Mouse (Mus musculus) embryonic facial prominence, embryonic 14.5 days (tissue): ENCODE data around the gene Ttpal. TPM values are rescaled to one million over a fixed set of nuclear protein-coding genes. Genes with fewer than 3 reads are reported as not detected.
A peak's percentile ranks its signal among the peaks of the same experiment; 100 is the strongest.

ENCODE experiments used
- ATAC-seq: fragments of 200-750 bp; cut with Nextera tagmentation; 2 replicates; pipeline ENCODE4 v1.8.0; 2017; ENCODE audit warnings: low read depth, moderate number of reproducible peaks, moderate TSS enrichment
- DNase-seq: peaks from one replicate; pipeline ENCODE4 v3.0.0-alpha.2; 2015; ENCODE audit warnings: low spot score
- H3K27ac ChIP-seq: fragments of 300-500 bp; sonication (generic); replicated peaks from 2 replicates; pipeline ENCODE4 v1.5.1; 2014; ENCODE audit warnings: low read depth, mild to moderate bottlenecking, low read length, moderate library complexity
- H3K27me3 ChIP-seq: fragments of 300-500 bp; sonication (generic); replicated peaks from 2 replicates; pipeline ENCODE4 v1.6.1; 2014; ENCODE audit warnings: low read length; ENCODE audit not compliant: control insufficient read depth, insufficient read depth
- H3K36me3 ChIP-seq: fragments of 300-500 bp; sonication (generic); 2 replicates; pipeline ENCODE4 v1.6.1; 2014; ENCODE audit warnings: low read length, mixed read lengths; ENCODE audit not compliant: control insufficient read depth, insufficient read depth
- H3K4me1 ChIP-seq: fragments of 300-500 bp; sonication (generic); 2 replicates; pipeline ENCODE4 v1.6.1; 2014; ENCODE audit warnings: antibody characterized with exemption, low read length; ENCODE audit not compliant: control insufficient read depth, insufficient read depth
- H3K4me2 ChIP-seq: fragments of 300-500 bp; sonication (generic); 2 replicates; pipeline ENCODE4 v1.6.1; 2014; ENCODE audit warnings: low read depth, mild to moderate bottlenecking, low read length, moderate library complexity, mixed read lengths
- H3K4me3 ChIP-seq: fragments of 300-500 bp; sonication (generic); 2 replicates; pipeline ENCODE4 v1.5.1; 2014; ENCODE audit warnings: low read depth, mild to moderate bottlenecking, low read length
- H3K9ac ChIP-seq: fragments of 300-500 bp; sonication (generic); 2 replicates; pipeline ENCODE4 v1.6.1; 2014; ENCODE audit warnings: low read depth, mild to moderate bottlenecking, low read length, moderate library complexity, mixed read lengths
- H3K9me3 ChIP-seq: fragments of 300-500 bp; sonication (generic); 2 replicates; pipeline ENCODE4 v1.6.1; 2016; ENCODE audit warnings: low read length; ENCODE audit not compliant: control insufficient read depth
- WGBS: fragments of 180-500 bp; shearing (Covaris S2); extraction: QIAGEN DNeasy Blood & Tissue Kit; methylation state at CpG from one replicate; pipeline ENCODE4 v1.1.7; 2014; 5-methylcytosine and 5-hydroxymethylcytosine counted together
- polyA plus RNA-seq: library from polyadenylated mRNA; unstranded; fragments of >200 nt; fragmentation: Nextera tagmentation; extraction: Ambion mirVana; gene quantifications from 2 replicates; pipeline ENCODE4 v1.2.1, GENCODE M21; 2014

The Ttpal gene
- 40.6 and 46.2 TPM in 2 replicates for polyA plus RNA-seq

DNA sequence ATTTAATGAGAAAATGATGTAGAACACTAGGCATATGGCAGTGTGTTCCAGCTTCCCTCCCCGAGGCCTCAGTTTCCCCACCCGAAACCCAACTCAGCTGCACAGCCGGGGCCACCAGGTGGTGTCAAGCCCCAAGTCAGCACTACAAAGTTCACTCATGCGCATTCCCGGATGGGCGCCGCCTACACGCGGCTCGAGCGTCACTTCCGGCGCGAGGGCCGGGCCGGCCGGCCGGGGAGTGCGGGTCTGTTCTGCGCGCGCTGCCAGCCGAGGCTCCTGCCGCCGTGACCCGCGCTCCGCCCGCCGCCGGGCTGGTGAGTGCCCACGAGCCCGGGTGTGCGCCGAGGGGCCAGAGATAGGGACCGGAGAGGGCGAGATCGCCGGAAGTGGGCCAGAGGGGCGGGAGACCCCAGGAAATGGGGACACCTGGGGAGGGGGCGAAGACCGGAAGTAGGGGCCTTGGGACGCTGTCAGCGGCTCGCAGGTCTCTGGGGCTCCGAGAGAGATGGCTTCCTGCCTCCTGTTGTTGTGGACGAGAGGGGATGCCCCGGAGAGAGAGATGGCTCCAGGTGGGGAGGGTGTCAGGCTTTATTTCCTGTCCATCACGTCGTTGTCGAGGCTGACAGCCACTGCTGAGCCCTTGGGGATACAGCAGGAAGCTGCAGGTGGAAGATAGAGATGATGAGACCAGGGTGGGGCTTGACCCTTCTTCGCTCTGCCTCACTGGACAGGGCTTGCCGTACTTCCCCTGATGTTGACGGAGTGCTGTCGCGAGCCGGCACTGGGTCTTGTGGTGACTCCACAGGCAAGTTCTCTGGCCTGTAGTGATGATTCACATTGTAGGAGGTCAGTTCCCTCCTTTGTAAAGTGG, at the start of gene Ttpal:
TSS of gene Ttpal (plus strand) at position 214 of the 871 bp plus-strand sequence.
- peaks cover 1% of the 10 kb centered on the region; the same call in 1 of the 2 replicates for H3K36me3 ChIP-seq
- peak within 1 kb of the TSS; percentile 89 for H3K27ac ChIP-seq
- ATAC-seq, result peak; percentile 97
- H3K4me3 ChIP-seq, result peak within 1 kb of the TSS; percentile 93
- H3K4me1 ChIP-seq, result peaks cover 7% of the 10 kb centered on the region
- DNase-seq, result peak; percentile 95
- no peaks in the 10 kb centered on the region for H3K9me3 ChIP-seq
- WGBS, result 2% methylated on average over 48 of the region's 57 CpGs
- H3K9ac ChIP-seq, result peak within 1 kb of the TSS; percentile 96
- no peaks in the 10 kb centered on the region for H3K27me3 ChIP-seq
- peak within 1 kb of the TSS; percentile 93 for H3K4me2 ChIP-seq

DNA sequence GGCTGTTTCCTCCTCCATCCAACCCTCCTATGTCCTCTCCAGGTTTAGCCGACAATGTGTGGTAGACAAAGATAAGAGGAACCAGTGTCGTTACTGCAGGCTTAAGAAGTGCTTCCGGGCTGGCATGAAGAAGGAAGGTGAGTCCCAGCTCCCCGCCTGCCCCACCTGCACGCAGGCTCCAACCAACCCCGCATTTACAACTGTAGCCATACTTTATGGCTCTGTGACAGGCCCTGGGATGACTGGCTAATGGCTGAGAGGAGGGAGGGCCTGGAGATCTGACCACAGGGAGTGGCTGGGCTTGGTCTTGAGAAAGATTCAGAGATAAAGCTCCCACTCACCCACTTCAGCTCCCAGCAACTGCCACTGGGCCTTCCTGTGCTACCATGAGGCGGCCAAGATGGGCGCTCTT, 49.6 kb upstream of the Ttpal start:
- no peak overlapping the region for H3K9ac ChIP-seq
- no peak for ATAC-seq
- no peak overlapping the region for H3K27ac ChIP-seq
- no peaks in the 10 kb centered on the region for H3K9me3 ChIP-seq
- H3K4me1 ChIP-seq, result no peaks in the 10 kb centered on the region
- H3K27me3 ChIP-seq, result no peaks in the 10 kb centered on the region
- H3K36me3 ChIP-seq, result no peaks in the 10 kb centered on the region
- H3K4me2 ChIP-seq, result no peak overlapping the region
- no peak overlapping the region for H3K4me3 ChIP-seq
- DNase-seq, result no peak
- 81% methylated on average over 8 of the region's 8 CpGs for WGBS

DNA sequence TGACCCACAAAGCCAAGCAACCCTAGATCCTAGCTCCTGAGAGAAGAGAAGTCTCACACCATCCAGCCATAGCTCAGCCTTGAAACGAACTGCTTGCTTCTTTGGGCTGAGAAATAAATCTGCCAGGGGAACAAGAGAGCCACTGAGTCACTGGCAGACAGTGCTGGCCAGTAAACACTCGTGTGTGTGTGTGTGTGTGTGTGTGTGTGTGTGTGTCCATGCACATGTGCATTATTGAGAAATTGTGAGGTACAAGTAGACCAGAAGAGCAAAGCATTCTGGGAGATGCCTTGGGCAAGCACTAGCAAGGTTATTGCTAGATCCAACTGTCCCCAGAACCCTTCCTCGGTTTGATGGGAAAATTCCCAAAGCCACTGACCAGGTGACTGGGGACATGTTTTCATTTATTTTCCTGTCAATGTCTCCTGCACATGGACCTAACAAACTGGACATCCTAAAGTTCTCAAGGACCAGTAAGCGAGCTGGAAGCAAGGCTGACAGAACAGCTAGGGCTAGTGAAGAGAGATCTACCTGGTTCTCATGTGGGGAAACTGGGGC, 47.6 kb upstream of the Ttpal start:
- no peak for DNase-seq
- no peak overlapping the region for H3K4me2 ChIP-seq
- ATAC-seq, result no peak
- 71% methylated on average over 4 of the region's 4 CpGs for WGBS
- no peak overlapping the region for H3K9ac ChIP-seq
- H3K27ac ChIP-seq, result no peak overlapping the region
- H3K36me3 ChIP-seq, result no peaks in the 10 kb centered on the region
- H3K27me3 ChIP-seq, result no peaks in the 10 kb centered on the region
- no peak overlapping the region for H3K4me3 ChIP-seq
- no peaks in the 10 kb centered on the region for H3K4me1 ChIP-seq
- no peaks in the 10 kb centered on the region for H3K9me3 ChIP-seq

DNA sequence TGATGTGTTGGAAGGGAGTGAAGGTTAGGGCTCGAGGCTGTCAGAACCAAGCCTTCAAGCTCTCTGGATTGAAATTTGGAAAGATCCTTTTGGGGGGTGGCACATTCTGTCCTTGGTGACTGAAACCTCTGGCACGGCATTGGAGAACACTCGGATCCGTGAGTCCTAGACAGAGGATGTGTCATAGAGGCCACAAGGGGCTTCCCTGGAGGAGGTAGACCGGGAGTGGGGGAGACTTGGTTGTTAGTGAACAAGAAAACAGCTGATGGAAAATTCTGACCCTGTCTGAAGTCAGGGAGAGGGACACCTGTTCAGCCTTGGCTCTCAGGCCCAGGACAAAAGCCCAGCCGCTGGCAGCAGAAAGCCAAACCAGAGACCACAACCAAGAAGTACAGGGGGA, 47.1 kb upstream of the Ttpal start:
- WGBS, result 78% methylated on average over 6 of the region's 6 CpGs
- DNase-seq (peak; percentile 12), ATAC-seq (no peak)
- Histone ChIP-seq H3K27me3 (no peaks in the 10 kb centered on the region), H3K4me1 (no peaks in the 10 kb centered on the region), H3K36me3 (no peaks in the 10 kb centered on the region), H3K27ac (no peak overlapping the region), H3K9ac (no peak overlapping the region), H3K4me3 (no peak overlapping the region), H3K4me2 (no peak overlapping the region), H3K9me3 (no peaks in the 10 kb centered on the region)

DNA sequence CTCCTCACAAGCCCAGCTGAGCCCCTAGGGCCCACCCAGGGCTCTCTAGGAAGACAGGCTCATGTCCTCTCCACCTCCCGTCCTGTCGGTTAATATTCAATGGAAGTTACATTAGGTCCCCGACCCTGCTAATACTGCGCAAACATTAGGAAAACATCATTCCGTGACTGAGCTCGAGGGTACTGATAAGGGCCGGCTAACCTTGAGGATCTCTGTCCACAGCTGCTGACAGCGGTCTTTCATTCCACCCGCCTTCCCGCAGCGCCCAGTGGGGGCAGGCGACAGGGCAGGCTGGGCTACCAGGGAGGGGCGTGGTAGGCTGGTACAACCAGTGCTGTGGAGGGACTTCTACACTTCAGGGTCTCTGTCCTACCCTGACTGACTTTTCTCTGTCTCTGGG, 46.7 kb upstream of the Ttpal start:
- no peak overlapping the region for H3K4me3 ChIP-seq
- no peaks in the 10 kb centered on the region for H3K27me3 ChIP-seq
- H3K9me3 ChIP-seq, result no peaks in the 10 kb centered on the region
- no peak overlapping the region for H3K4me2 ChIP-seq
- whole genome bisulfite sequencing, result 76% methylated on average over 13 of the region's 13 CpGs
- no peak overlapping the region for H3K27ac ChIP-seq
- DNase-seq (no peak), ATAC-seq (no peak; the same call in 1 of the 2 replicates)
- no peaks in the 10 kb centered on the region for H3K4me1 ChIP-seq
- no peak overlapping the region for H3K9ac ChIP-seq
- no peaks in the 10 kb centered on the region for H3K36me3 ChIP-seq

DNA sequence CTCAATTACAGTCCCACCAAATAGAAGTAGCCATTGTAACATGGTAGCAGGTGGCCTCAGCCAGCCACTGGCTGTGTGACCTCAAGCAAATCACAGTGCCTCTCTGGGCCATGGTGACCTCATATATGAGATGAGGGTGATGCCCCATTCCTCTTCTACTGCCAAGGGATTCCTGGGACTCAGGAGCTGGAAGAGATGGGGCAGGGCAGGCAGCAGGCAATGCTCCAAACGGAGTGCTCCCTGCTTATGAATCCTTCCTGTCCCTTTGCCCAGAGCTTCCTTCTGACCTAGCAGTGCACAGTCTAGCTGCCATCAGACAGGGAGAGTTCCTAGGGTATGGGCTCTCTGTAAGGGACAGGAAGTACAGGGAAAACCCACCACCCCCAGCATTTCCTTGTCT, 43.6 kb upstream of the Ttpal start:
- Histone ChIP-seq H3K27ac (no peak overlapping the region), H3K9me3 (no peaks in the 10 kb centered on the region), H3K4me1 (no peaks in the 10 kb centered on the region), H3K27me3 (no peaks in the 10 kb centered on the region), H3K4me2 (no peak overlapping the region), H3K4me3 (no peak overlapping the region), H3K36me3 (no peaks in the 10 kb centered on the region), H3K9ac (no peak overlapping the region)
- no peak for DNase-seq
- WGBS, result 80% methylated on average over 1 of the region's 1 CpGs
- no peak for ATAC-seq

DNA sequence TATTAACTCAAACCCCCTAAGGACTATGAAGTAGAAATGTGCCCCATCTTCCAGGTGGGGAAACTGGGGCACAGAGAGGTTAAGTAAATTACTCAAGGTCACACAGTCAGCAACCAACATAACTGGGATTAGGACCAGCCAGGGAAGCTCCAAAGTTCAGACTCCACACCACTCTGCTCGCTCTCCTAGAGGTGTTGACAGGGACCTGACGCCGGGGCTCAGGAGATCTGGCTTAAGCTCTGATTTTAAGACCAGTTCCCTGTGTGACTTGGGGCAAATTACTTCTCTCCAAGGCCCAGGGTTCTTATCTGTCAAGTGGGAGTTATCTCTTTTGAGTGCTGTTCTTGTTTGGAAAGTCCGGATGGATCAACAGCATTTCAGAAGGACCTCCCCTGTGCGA, 42.9 kb upstream of the Ttpal start:
- 87% methylated on average over 5 of the region's 5 CpGs for WGBS
- Histone ChIP-seq H3K9ac (no peak overlapping the region), H3K4me2 (no peak overlapping the region), H3K27me3 (no peaks in the 10 kb centered on the region), H3K27ac (no peak overlapping the region), H3K9me3 (no peaks in the 10 kb centered on the region), H3K4me1 (no peaks in the 10 kb centered on the region), H3K36me3 (no peaks in the 10 kb centered on the region), H3K4me3 (no peak overlapping the region)
- DNase-seq (no peak), ATAC-seq (no peak)

DNA sequence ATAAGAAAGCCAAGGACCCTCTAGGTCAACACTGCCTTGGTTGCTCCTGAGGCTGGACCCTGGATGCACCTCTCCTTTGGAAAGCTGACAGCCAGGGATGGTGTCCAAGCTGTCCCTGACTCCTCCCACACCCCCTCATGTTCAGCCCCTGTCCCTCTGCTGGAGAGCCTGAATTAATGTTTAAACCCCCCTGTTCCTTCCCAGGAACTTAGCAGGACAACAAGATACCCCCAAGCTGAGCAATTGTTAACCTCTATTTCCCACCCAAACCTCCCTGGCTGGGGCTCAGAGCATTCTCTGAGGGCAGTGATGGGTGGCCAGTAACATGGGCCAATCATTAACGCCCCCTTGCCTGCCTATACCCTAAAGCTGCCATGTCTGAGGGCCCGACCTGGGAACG, 41.9 kb upstream of the Ttpal start:
- no peaks in the 10 kb centered on the region for H3K36me3 ChIP-seq
- H3K4me2 ChIP-seq, result no peak overlapping the region
- ATAC-seq, result no peak
- no peaks in the 10 kb centered on the region for H3K9me3 ChIP-seq
- H3K4me1 ChIP-seq, result no peaks in the 10 kb centered on the region
- no peak overlapping the region for H3K27ac ChIP-seq
- 73% methylated on average over 3 of the region's 3 CpGs for WGBS
- H3K9ac ChIP-seq, result no peak overlapping the region
- H3K4me3 ChIP-seq, result no peak overlapping the region
- no peaks in the 10 kb centered on the region for H3K27me3 ChIP-seq
- DNase-seq, result no peak
